Mouse (Mus musculus): ENCODE data around the gene Tom1.
A peak's percentile ranks its signal among the peaks of the same experiment; 100 is the strongest.

Gene Tom1

DNA sequence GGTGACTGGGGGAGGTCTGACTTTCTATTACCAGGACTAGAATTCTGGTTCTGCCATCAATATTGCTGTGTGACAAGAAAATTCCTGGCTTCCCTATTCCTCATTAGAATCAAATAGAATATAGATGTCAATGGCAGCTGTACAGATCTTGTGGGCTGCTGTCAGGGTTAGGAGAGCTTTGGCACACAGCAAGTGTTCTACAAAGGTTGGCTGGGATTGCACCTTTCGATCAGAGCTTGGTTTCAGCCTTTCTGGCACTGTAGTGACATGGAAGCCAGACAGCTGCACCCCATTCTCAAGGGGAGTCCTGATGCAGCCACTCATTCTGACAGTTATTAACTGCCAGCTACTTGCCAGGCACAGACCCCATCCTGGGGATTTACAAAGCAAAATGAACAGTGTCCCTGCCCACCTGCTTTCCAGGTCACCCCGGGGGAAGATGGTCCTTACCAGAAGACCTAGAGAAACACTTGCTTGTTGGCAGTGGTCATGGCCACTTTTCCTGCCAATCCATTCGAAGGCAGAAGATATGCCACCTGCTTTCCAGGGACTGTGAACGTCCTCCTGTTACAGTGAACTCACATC, 57.4 kb downstream of the Tom1 start:
- DNase-seq (ENCODE audit: low spot score): no peak

DNA sequence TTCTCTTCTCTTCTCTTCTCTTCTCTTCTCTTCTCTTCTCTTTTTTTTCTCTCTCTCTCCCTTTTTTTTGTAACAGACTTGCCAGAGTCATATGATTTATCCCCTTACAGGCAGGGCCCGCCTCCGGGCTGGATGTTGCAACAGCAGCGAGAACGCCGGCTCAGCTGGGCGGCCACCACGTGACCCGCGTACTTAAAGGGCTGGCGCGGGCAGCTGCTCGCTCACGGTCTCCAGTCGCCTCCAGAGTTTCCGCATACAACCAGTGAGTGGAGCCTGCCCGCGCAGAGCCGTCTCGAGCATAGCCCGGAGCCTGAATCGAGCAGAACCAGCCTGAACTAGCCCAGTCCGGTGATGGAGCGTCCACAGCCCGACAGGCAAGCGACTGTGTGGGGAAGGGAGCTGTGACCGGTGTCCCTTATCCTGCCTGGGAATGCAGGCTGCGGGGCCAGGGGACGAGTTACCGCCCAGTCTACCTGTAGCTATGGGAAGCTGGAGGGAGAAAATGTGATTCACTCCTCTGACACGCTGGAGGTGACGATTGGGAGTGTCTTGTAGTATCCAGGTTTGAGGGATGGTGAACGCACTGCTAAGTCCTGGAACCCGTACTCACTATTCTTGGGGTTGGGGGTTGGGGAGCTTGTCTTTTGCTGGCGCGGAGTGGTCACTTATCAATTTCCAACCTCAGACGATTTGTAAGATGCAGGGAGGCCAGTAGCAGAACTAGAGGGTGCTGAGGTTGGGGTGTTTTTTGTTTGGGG, 60.1 kb downstream of the Tom1 start, which contains the start of gene Hmox1:
Gene Hmox1, plus strand, starts transcription at position 223 of the 758 bp plus-strand sequence.
- peak; percentile 37 for DNase-seq (ENCODE audit: low spot score)

DNA sequence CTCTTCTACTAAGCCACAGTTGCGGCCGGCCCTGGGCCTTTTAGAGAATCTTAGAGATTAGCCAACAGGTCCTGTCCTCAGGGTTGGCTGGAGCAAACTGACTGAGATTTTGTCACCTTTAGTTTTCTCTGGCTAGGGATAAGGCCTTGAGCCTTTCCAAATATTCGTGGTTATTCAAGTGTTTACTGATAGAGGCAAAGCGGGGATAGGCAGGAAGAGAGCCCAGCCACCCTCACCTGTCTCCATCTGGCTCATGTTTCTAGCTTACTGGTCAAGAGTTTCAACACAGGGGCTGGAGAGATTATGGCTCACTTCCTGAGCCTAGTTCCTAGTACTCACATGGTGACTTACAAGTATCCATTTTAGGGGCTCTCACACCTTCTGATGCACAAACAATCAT, 69.5 kb downstream of the Tom1 start:
- DNase-seq (ENCODE audit: low spot score): no peak

DNA sequence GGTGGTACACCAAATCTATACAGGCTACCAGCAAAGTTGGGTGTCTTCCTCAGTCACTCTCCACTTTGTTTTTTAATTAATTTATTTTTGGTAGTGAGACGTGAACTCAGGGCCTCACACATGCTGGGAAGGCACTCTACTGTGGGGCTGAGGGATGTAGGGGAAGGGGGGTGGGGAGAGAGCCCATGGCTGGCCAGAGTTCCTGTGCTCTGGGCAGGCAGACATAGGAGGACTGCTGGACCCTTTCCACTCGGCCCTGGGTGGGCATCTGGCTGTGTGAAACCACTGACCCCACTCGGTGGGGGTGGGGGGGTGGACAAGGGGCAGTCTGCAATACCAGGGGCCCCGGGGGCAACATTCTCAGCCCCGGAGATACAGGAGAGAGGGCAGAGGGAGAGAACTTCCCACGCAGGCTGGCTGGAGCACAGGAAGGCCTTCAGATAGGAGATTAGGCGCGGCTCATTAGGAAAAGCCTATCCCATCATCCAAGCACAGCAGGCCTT, 69.9 kb downstream of the Tom1 start:
- no peak for DNase-seq (ENCODE audit: low spot score)

DNA sequence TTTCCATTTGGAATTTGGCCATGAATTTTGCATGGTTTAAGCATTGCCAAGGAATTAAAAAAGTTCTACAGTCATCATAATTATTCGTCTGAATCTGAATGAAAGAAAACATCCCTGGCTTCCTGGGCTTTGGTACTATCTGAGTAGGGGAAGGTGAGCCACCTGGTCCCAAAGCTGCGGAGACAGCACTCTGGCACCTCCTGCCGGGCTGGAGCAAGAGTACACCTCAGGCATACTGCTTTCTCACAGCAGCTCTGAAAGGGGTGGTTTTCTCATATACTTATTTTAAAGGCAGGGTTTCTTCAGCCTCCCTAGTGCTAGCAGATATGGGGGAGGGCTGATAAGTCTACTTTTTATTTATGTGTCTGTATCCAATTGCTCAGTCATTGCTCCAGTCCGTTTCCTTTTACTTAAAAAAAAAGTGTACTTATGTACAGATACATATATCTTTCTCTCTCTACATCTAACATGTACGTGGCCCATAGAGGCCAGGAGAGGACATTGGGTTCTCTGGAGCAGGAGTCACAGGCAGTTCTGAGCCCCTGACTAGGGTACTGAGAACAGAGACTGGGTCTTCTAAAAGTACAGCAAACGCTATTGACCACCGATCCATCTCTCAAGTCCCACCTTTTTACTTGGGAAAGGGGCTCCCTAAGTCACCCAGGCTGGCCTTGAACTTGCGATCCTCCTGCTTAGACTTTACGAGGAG, 75.2 kb downstream of the Tom1 start:
- DNase-seq (ENCODE audit: low spot score): peak; percentile 71

DNA sequence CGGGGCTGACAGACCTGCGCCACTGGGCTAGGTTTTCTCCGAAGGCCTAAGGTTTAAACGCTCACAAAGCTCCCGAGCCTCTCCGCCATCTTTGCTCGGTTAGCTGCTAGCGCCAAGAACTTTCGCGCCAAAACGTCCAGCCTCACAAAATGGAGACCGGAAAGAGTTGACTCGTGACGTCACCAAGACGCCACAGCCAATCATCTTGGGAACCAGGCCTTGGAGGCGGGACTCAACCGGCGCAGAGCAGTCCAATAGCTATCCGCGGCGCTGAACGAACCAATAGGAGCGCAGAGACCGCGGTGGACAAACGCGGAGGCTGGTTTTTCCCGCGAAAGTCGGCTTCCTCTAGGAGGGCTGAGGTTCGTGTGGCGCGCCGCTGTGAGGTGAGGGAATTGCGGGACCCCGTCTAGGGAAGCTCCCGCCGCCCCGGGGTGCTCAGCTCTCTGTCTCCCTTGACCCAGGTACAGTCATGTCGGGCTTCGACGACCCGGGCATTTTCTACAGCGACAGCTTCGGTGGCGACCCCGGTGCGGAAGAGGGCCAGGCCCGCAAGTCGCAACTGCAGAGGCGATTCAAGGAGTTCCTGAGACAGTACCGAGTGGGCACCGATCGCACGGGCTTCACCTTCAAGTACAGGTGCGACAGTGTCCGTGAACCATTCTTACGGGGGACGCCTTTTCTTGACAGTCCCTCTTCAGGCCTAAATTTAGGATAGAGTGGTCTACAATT, 75.9 kb downstream of the Tom1 start, which contains the start of gene Mcm5:
Gene Mcm5, plus strand, starts transcription at position 334 of the 732 bp plus-strand sequence.
- peak; percentile 98 for DNase-seq (ENCODE audit: low spot score)

DNA sequence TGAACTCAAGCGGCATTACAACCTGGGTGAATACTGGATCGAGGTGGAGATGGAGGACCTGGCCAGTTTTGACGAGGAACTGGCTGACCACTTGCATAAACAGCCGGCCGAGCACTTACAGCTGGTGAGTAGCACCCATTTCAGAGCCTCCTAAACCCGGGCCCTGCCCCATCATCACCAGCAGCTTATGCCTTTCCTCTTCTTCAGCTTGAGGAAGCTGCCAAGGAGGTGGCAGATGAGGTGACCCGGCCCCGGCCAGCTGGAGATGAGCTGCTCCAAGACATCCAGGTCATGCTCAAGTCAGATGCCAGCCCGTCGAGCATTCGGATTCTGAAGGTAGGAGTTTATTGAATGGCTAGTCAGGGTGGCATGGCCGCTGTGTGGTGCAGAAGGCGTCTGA, 76.6 kb downstream of the Tom1 start:
- DNase-seq (ENCODE audit: low spot score): peak; percentile 12

DNA sequence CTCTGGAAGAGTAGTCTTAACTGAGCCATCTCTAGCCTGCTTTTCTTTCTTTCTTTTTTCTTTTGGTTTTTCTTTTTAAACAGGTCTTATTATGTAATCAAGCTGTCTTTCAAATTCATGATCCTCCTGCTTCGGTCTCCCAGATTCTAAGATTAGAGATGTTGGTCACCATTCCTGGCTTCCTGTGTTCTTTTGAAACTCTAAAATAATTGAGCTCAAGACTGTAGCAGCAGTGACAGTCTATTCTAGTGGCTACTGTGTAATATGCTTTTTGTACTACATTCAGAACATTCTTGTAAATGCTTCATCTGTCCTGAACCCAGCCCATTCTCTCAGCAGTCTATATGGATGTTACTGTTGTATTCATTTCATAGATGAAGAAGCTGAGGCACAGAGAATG, 85.0 kb downstream of the Tom1 start:
- DNase-seq (ENCODE audit: low spot score): no peak

DNA sequence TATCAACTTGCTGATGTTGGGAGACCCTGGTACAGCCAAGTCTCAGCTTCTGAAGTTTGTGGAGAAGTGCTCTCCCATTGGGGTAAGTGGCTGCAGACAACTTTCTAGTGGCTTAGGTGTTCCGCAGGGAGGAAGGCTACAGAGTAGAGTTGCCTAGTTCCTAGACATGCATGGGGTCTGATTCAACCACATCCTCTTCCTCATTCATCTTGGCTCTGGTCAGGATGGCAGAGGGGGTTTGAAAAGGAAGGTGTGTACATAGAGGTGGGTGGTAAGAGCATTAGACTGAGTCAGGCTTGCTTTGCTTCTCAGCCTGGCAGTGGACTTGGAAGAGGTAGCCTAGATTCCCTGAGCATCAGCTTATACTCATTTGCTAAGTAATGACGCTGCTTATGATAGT, 85.8 kb downstream of the Tom1 start:
- DNase-seq (ENCODE audit: low spot score): no peak
